Mouse (Mus musculus) bone marrow macrophage, adult 2 months (primary cell): ENCODE measurements around the gene Mboat1.

ENCODE experiments used
- CTCF ChIP-seq: IDR thresholded peaks from 2 replicates; pipeline ENCODE4 v1.5.1; 2012; ENCODE audit warnings: low read depth, mild to moderate bottlenecking, low read length, moderate library complexity
- POLR2A ChIP-seq: IDR thresholded peaks from 2 replicates; pipeline ENCODE4 v1.6.1; 2012; ENCODE audit warnings: mild to moderate bottlenecking, low read depth, low read length, borderline replicate concordance

GRCm38 (mm10) chr13:30185959-30186358, 49.7 kb downstream of the Mboat1 start:
- TF ChIP-seq CTCF (no peak), POLR2A (no peak)
